Mouse (Mus musculus): ENCODE data around the gene Abhd8. TPM values are rescaled to one million over a fixed set of nuclear protein-coding genes. Genes with fewer than 3 reads are reported as not detected.

The Abhd8 gene
- total RNA-seq, 2 experiments from 2014 or later, result 37.7 to 39.3 TPM

- no peak for DNase-seq
Observed at GRCm38 (mm10) chr8:71477196-71477845, 13.9 kb upstream of the Abhd8 start.

GRCm38 (mm10) chr8:71476099-71476940 is 12.9 kb upstream of the Abhd8 start:
- DNase-seq, result peak; percentile 83

GRCm38 (mm10) chr8:71475702-71476075 is 12.2 kb upstream of the Abhd8 start:
- no peak for DNase-seq

GRCm38 (mm10) chr8:71474785-71475701 is 11.6 kb upstream of the Abhd8 start:
- no peak for DNase-seq

- no peak for DNase-seq
Observed at GRCm38 (mm10) chr8:71474344-71474743, 10.9 kb upstream of the Abhd8 start.

- DNase-seq, result no peak
Observed at GRCm38 (mm10) chr8:71472601-71473386, 9.3 kb upstream of the Abhd8 start.

GRCm38 (mm10) chr8:71471861-71472260 is 8.4 kb upstream of the Abhd8 start:
- no peak for DNase-seq

GRCm38 (mm10) chr8:71470913-71471255 is 7.4 kb upstream of the Abhd8 start:
- DNase-seq, result no peak

- DNase-seq, result no peak
Observed at GRCm38 (mm10) chr8:71470146-71470912, 6.9 kb upstream of the Abhd8 start.

- peak; percentile 64 for DNase-seq
Observed at GRCm38 (mm10) chr8:71469411-71469810, 6.0 kb upstream of the Abhd8 start.

- DNase-seq, result peak; percentile 97
Observed at GRCm38 (mm10) chr8:71468916-71469315, 5.5 kb upstream of the Abhd8 start, which contains the start of gene Dda1. Dda1 (plus strand) TSS chr8:71469199.

- DNase-seq, result no peak
Observed at GRCm38 (mm10) chr8:71468001-71468400, 4.5 kb upstream of the Abhd8 start.

- DNase-seq, result no peak
Observed at GRCm38 (mm10) chr8:71467201-71467600, 3.7 kb upstream of the Abhd8 start.

- DNase-seq, result no peak
Observed at GRCm38 (mm10) chr8:71466198-71466597, 2.7 kb upstream of the Abhd8 start.

GRCm38 (mm10) chr8:71465733-71466132 is 2.3 kb upstream of the Abhd8 start:
- DNase-seq, result no peak

- DNase-seq, result peak; percentile 99
Observed at GRCm38 (mm10) chr8:71464513-71465500, 1.4 kb upstream of the Abhd8 start, which contains the start of gene Mrpl34. Mrpl34 (plus strand) TSS chr8:71464959.

- DNase-seq, result peak; percentile 46
Observed at GRCm38 (mm10) chr8:71462786-71463185, 669 bp downstream of the Abhd8 start.

- DNase-seq, result no peak
Observed at GRCm38 (mm10) chr8:71462191-71462590, 1.3 kb downstream of the Abhd8 start.

GRCm38 (mm10) chr8:71461152-71461840 is 2.2 kb downstream of the Abhd8 start:
- DNase-seq, result peak; percentile 12
